Mouse (Mus musculus) CH12.LX (cell line): ENCODE results near the gene Tmem205. TPM values are rescaled to one million over a fixed set of nuclear protein-coding genes. Genes with fewer than 3 reads are reported as not detected.

Source experiments
- DNase-seq: peaks from one replicate; pipeline ENCODE4 v3.0.0-alpha.2; 2013; ENCODE audit errors: extremely low read depth
- H3K27ac ChIP-seq: 2 replicates; pipeline ENCODE4 v1.5.1; 2012; ENCODE audit warnings: low read depth, mild to moderate bottlenecking, control low read depth, moderate library complexity; ENCODE audit not compliant: insufficient read depth
- H3K27me3 ChIP-seq: replicated peaks from 2 replicates; pipeline ENCODE3; 2012; ENCODE audit warnings: inconsistent platforms
- H3K36me3 ChIP-seq, 2 experiments: replicated peaks in 1 of 2; 2 replicates each; pipeline versions ENCODE3 to v1.6.1; 2012; ENCODE audit warnings: inconsistent platforms in 1 of 2, low read length in 1 of 2, mild to moderate bottlenecking in 1 of 2, mixed read lengths in 1 of 2, moderate library complexity in 1 of 2; ENCODE audit not compliant: control insufficient read depth in 1 of 2, insufficient read depth in 1 of 2
- H3K4me1 ChIP-seq, 2 experiments: 2 replicates each; pipeline ENCODE4 v1.6.1; 2012; ENCODE audit warnings: inconsistent platforms in 1 of 2, moderate library complexity in 1 of 2; ENCODE audit not compliant: insufficient read depth in 2 of 2, control insufficient read depth in 1 of 2
- H3K4me2 ChIP-seq: 2 replicates; pipeline ENCODE4 v1.6.1; 2012; ENCODE audit warnings: low read depth, mild to moderate bottlenecking, control low read depth; ENCODE audit not compliant: poor library complexity, insufficient read depth, severe bottlenecking
- H3K4me3 ChIP-seq, 3 experiments: fragments of 150-350 bp in 1 of 3; sonication (generic) in 1 of 3; replicated peaks in 1 of 3; 2 replicates each; pipeline versions ENCODE3 to v1.5.1; 2011 to 2012; ENCODE audit warnings: low read depth in 2 of 3, low read length in 2 of 3, mild to moderate bottlenecking in 2 of 3, moderate library complexity in 2 of 3, control low read depth in 1 of 3, improper control_type of control experiment in 1 of 3, inconsistent platforms in 1 of 3, mixed read lengths in 1 of 3; ENCODE audit not compliant: poor library complexity in 1 of 3
- H3K79me2 ChIP-seq: replicated peaks from 2 replicates; pipeline ENCODE4 v1.6.1; 2012; ENCODE audit warnings: mild to moderate bottlenecking, moderate library complexity; ENCODE audit not compliant: control insufficient read depth, poor library complexity, insufficient read depth, severe bottlenecking; ENCODE audit errors: extremely low read depth
- H3K9ac ChIP-seq: 2 replicates; pipeline ENCODE4 v1.6.1; 2012; ENCODE audit warnings: low read depth, mild to moderate bottlenecking, control low read depth, moderate library complexity; ENCODE audit not compliant: insufficient read depth
- H3K9me3 ChIP-seq: replicated peaks from 2 replicates; pipeline ENCODE3; 2012; ENCODE audit warnings: low read length, inconsistent platforms, mixed read lengths
- CHD1 ChIP-seq: IDR thresholded peaks from 2 replicates; pipeline ENCODE4 v1.6.1; 2012; ENCODE audit warnings: low read depth, low read length, improper control_type of control experiment, inconsistent platforms
- HCFC1 ChIP-seq: IDR thresholded peaks from 2 replicates; pipeline ENCODE4 v1.6.1; 2012; ENCODE audit warnings: low read depth, mild to moderate bottlenecking, inconsistent platforms, low read length, improper control_type of control experiment
- IRF4 ChIP-seq: IDR thresholded peaks from 2 replicates; pipeline ENCODE4 v1.6.1; 2014; ENCODE audit warnings: low read depth, mild to moderate bottlenecking, inconsistent platforms, low read length, improper control_type of control experiment
- JUND ChIP-seq: conservative IDR thresholded peaks from 2 replicates; pipeline ENCODE4 v1.6.1; 2011; ENCODE audit warnings: low read depth, low read length, improper control_type of control experiment
- MXI1 ChIP-seq: IDR thresholded peaks from 2 replicates; pipeline ENCODE4 v1.6.1; 2011; ENCODE audit warnings: mild to moderate bottlenecking, low read depth, low read length, improper control_type of control experiment
- RCOR1 ChIP-seq: conservative IDR thresholded peaks from 2 replicates; pipeline ENCODE4 v1.6.1; 2012; ENCODE audit warnings: low read depth, mild to moderate bottlenecking, inconsistent platforms, low read length, improper control_type of control experiment
- SIN3A ChIP-seq: IDR thresholded peaks from 2 replicates; pipeline ENCODE4 v1.6.1; 2012; ENCODE audit warnings: low read length, improper control_type of control experiment, inconsistent platforms
- TCF12 ChIP-seq: IDR thresholded peaks from 2 replicates; pipeline ENCODE4 v1.6.1; 2014; ENCODE audit warnings: low read depth, mild to moderate bottlenecking, inconsistent platforms, low read length, improper control_type of control experiment
- UBTF ChIP-seq: IDR thresholded peaks from 2 replicates; pipeline ENCODE4 v1.6.1; 2012; ENCODE audit warnings: low read depth, mild to moderate bottlenecking, inconsistent platforms, low read length, improper control_type of control experiment, moderate library complexity
- USF1 ChIP-seq: IDR thresholded peaks from 2 replicates; pipeline ENCODE4 v1.6.1; 2014; ENCODE audit warnings: low read depth, mild to moderate bottlenecking, inconsistent platforms, low read length, improper control_type of control experiment
- USF2 ChIP-seq: conservative IDR thresholded peaks from 2 replicates; pipeline ENCODE4 v1.6.1; 2011; ENCODE audit warnings: low read depth, low read length, improper control_type of control experiment
- ZKSCAN1 ChIP-seq: IDR thresholded peaks from 2 replicates; pipeline ENCODE4 v1.6.1; 2012; ENCODE audit warnings: low read depth, inconsistent platforms, low read length, improper control_type of control experiment, borderline replicate concordance
- ZMIZ1 ChIP-seq: IDR thresholded peaks from 2 replicates; pipeline ENCODE4 v1.6.1; 2012; ENCODE audit warnings: low read depth, mild to moderate bottlenecking, inconsistent platforms, low read length, improper control_type of control experiment
- ZNF384 ChIP-seq: IDR thresholded peaks from 2 replicates; pipeline ENCODE4 v1.6.1; 2012; ENCODE audit warnings: low read depth, low read length, improper control_type of control experiment, inconsistent platforms
- dilution Hi-C: fragments of 300-500 bp; cut with MboI; formaldehyde crosslinking; loops from 2 replicates; pipeline ENCODE4 v1.14.3; 2020; ENCODE audit warnings: low sequenced_read_pairs; ENCODE audit not compliant: extremely low pct_unique_long_range_greater_than_20kb, extremely low pct_ligation_motif_present
- in situ Hi-C: fragments of 300-500 bp; cut with MboI; formaldehyde crosslinking; loops from 3 replicates; pipeline ENCODE4 v1.14.3; 2019; ENCODE audit warnings: low sequenced_read_pairs, low pct_ligation_motif_present, low pct_unique_long_range_greater_than_20kb, mixed read lengths
- polyA plus RNA-seq: library from polyadenylated mRNA; unstranded; fragments of >175 nt; gene quantifications from 2 replicates; pipeline ENCODE4 v1.2.1, GENCODE M21; 2012; ENCODE audit warnings: low read depth; ENCODE audit not compliant: insufficient read length
- total RNA-seq, 2 experiments: library from RNA; depleted of rRNA; stranded (reverse); fragments of 300-350 nt in 1 of 2; fragments of >200 nt in 1 of 2; gene quantifications; 2 replicates each; pipeline ENCODE4 v1.2.3; 2012 to 2014

The Tmem205 gene
- total and polyA plus RNA-seq, 3 experiments: 0.87 to 2.9 (median 2.9) TPM

DNA sequence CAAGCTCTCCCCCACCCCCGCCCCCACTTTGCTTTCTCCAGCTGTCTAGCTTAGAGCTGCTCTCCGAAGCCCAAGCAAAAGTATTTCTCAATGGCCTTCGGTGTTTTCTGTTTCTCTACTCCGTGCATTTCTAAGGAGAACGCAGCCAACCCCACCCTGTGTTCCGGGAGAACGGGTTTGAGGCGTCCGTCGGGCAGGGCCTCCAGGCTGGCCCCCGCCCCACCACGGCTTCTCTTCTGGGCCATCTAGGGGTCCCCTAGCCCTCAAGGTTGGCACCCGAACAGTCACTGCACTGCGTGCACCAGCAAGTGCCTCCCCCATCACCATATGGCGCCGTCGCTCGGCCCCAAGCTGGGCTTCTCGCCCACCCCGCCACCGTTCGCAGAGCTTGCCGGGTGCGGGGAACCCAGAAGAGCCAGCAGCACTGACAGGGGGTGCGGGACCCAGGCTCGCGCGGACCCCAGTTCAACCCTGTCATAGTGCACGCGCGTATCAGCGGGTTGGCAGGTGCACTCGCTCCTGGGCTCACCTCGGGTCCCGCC, 9.8 kb downstream of the Tmem205 start:
- Histone ChIP-seq H3K9ac (peak overlapping the region; percentile 35), H3K36me3 (no peaks in the 10 kb centered on the region), H3K27ac (no peak overlapping the region), H3K9me3 (no peaks in the 10 kb centered on the region), H3K4me1 (peaks cover 6 to 9% of the 10 kb centered on the region in 2 experiments; a peak in 3 of 4 replicates)
- dilution Hi-C loops: no loop called here
- DNase-seq: no peak
- TF ChIP-seq MXI1 (no peak; the same call in 1 of the 2 replicates), ZKSCAN1 (no peak), RCOR1 (no peak), ZMIZ1 (no peak), UBTF (no peak), TCF12 (no peak)
- TF ChIP-seq, all 38 proteins: peak for 0
- peaks cover 54% of the 10 kb centered on the region for H3K27me3 ChIP-seq
- peak overlapping the region; percentile 60 for H3K4me2 ChIP-seq
- no peaks in the 10 kb centered on the region for H3K79me2 ChIP-seq
- peak overlapping the region; percentile 53 to 73 (median 53) for H3K4me3 ChIP-seq
- in situ Hi-C loops: no loop called here

- Histone ChIP-seq H3K79me2 (no peaks in the 10 kb centered on the region), H3K4me2 (peak overlapping the region; percentile 60), H3K36me3 (no peaks in the 10 kb centered on the region), H3K9ac (0 out of 2 replicates have a peak overlapping the region, but pooled peaks have one; percentile 35), H3K4me3 (peak overlapping the region in 1 of 3 experiments; percentile 53), H3K9me3 (no peaks in the 10 kb centered on the region), H3K4me1 (peaks cover 5 to 9% of the 10 kb centered on the region in 2 experiments; a peak in 3 of 4 replicates), H3K27ac (no peak overlapping the region), H3K27me3 (peaks cover 57% of the 10 kb centered on the region)
- in situ Hi-C loops (no loop called here), dilution Hi-C loops (no loop called here)
- no peak for DNase-seq
- TF ChIP-seq SIN3A: no peak
These were observed 10.4 kb downstream of the Tmem205 start for GRCm38 (mm10) chr9:21916851-21917492.

DNA sequence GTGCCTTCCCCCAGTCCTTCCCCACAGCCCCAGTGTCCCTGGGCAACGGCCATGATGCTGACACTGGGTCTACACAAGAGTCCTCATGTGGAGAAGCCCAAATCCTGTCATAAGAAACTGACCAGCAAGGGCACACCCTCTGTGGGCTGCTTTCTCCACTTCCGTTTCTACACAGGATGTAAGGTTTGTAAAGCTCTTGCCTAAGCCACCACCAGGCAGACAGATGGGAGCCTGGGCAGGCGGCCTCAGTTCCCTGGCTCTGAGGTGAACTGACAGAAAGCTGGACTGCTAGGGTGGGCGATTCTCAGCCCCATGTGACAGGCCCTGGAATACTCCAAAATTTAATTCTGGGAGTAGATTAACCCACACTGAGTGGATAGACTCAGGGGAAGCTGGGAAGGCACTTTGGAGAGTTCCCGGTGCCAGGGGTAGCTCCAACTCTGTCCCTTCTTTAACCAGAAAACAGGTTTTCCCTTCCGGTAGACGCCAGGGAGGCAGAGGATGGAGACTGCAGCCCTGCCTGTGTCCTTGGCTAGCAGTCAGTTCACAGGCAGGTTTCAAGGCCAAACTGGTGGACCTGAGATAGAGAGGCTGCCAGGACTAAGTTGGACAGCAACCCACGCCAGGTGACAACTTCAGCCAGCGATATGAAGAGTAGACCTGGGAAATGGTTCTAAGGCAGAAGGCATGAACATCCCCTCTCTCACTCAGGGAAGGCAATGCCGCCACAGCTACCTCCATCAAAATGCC, 17.7 kb downstream of the Tmem205 start:
- in situ Hi-C loops: no loop called here
- H3K4me3 ChIP-seq: no peak overlapping the region
- no peak for TF ChIP-seq HCFC1
- TF ChIP-seq JUND: no peak
- no peak for TF ChIP-seq USF1
- no peak for TF ChIP-seq USF2
- no peak for TF ChIP-seq CHD1
- TF ChIP-seq ZNF384: no peak
- no peak for TF ChIP-seq IRF4
- TF ChIP-seq, all 38 proteins: peak for 0
- H3K4me1 ChIP-seq: peaks cover 0 to 3% of the 10 kb centered on the region in 2 experiments; a peak in 1 of 4 replicates
- H3K36me3 ChIP-seq: no peaks in the 10 kb centered on the region
- dilution Hi-C loops: no loop called here
- H3K4me2 ChIP-seq: no peak overlapping the region
- H3K79me2 ChIP-seq: no peaks in the 10 kb centered on the region
- peaks cover 5% of the 10 kb centered on the region for H3K9me3 ChIP-seq
- no peak overlapping the region for H3K27ac ChIP-seq
- H3K9ac ChIP-seq: no peak overlapping the region
- H3K27me3 ChIP-seq: peaks cover 59% of the 10 kb centered on the region
- no peak for DNase-seq
